Mouse (Mus musculus) forebrain, embryonic 16.5 days (tissue): ENCODE measurements at regions not wholly inside any gene's neighbourhood (a gene's known extent, or its start where the extent isn't known, plus 50 kb on each side); places are given as distances from the start of the nearest gene placed in this dataset.

ENCODE experiments used
- ATAC-seq: fragments of 200-750 bp; cut with Nextera tagmentation; 2 replicates; pipeline ENCODE4 v1.8.0; 2017; ENCODE audit warnings: mild to moderate bottlenecking, moderate library complexity
- H3K27ac ChIP-seq: fragments of 300-500 bp; sonication (generic); 2 replicates; pipeline ENCODE4 v1.5.1; 2014; ENCODE audit warnings: low read length, control low read depth
- H3K27me3 ChIP-seq: fragments of 300-500 bp; sonication (generic); replicated peaks from 2 replicates; pipeline ENCODE4 v1.6.1; 2014; ENCODE audit warnings: low read length; ENCODE audit not compliant: control insufficient read depth, insufficient read depth
- H3K36me3 ChIP-seq: fragments of 300-500 bp; sonication (generic); 2 replicates; pipeline ENCODE4 v1.6.1; 2014; ENCODE audit not compliant: control insufficient read depth, insufficient read depth
- H3K4me1 ChIP-seq: fragments of 300-500 bp; sonication (generic); replicated peaks from 2 replicates; pipeline ENCODE4 v1.6.1; 2014; ENCODE audit warnings: low read length; ENCODE audit not compliant: control insufficient read depth, insufficient read depth
- H3K4me2 ChIP-seq: fragments of 300-500 bp; sonication (generic); 2 replicates; pipeline ENCODE4 v1.6.1; 2014; ENCODE audit warnings: mild to moderate bottlenecking, low read length, control low read depth
- H3K4me3 ChIP-seq: fragments of 300-500 bp; sonication (generic); replicated peaks from 2 replicates; pipeline ENCODE4 v1.5.1; 2014; ENCODE audit warnings: mild to moderate bottlenecking, low read length, control low read depth
- H3K9ac ChIP-seq: fragments of 300-500 bp; sonication (generic); replicated peaks from 2 replicates; pipeline ENCODE4 v1.6.1; 2014; ENCODE audit warnings: low read depth, low read length, control low read depth
- H3K9me3 ChIP-seq: fragments of 300-500 bp; sonication (generic); 2 replicates; pipeline ENCODE4 v1.6.1; 2016; ENCODE audit warnings: low read length; ENCODE audit not compliant: control insufficient read depth
- WGBS: fragments of 180-500 bp; shearing (Covaris S2); extraction: QIAGEN DNeasy Blood & Tissue Kit; methylation state at CpG from one replicate; pipeline ENCODE4 v1.1.7; 2014; 5-methylcytosine and 5-hydroxymethylcytosine counted together

DNA sequence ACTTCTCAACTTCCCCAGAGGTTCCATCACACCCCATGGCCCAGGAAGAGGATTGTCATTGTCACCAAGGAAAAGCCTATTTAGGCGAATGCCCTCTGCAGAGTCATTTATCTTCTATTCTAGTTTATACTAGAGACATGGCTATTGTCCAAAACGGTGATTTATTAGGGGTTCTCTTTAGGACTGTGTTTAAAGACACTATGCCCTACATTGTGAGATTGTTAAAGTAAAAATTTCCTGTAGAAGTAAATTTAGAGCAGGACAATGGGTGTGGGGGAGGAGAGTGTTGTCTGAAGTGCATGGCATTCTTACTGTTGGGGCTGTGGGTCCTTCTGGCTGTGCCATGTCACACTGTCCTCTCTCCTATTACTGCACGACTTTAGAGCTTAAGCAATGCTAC, 191.2 kb upstream of the Fam19a1 start:
- Histone ChIP-seq H3K36me3 (no peaks in the 10 kb centered on the region), H3K4me3 (no peak overlapping the region), H3K27me3 (no peaks in the 10 kb centered on the region), H3K27ac (no peak overlapping the region), H3K9ac (no peak overlapping the region), H3K4me1 (no peaks in the 10 kb centered on the region), H3K9me3 (no peaks in the 10 kb centered on the region), H3K4me2 (no peak overlapping the region)
- WGBS: 67% methylated on average over 3 of the region's 3 CpGs
- ATAC-seq: no peak

DNA sequence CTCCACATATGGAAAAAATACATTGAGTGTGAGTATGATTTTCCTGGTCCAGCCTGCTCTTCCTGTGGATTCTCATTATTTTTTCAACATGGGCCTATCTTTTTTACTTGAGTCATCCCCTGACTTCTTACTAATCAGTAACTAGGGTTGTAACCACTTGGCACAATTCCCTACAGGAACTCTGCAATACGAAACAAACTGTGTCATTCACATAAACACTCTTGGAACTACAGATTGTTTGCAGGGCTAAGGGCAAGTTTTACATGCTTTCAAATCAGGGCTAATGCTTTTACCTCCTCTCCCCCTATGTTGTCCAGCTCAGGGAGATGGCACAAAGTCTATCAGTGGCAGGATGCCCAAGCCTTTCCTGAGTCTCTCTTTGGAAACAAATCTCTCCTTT, 178.4 kb upstream of the Fam19a1 start:
- Histone ChIP-seq H3K36me3 (no peaks in the 10 kb centered on the region), H3K4me1 (no peaks in the 10 kb centered on the region), H3K4me3 (no peak overlapping the region), H3K27me3 (no peaks in the 10 kb centered on the region), H3K4me2 (no peak overlapping the region), H3K27ac (no peak overlapping the region), H3K9ac (no peak overlapping the region), H3K9me3 (no peaks in the 10 kb centered on the region)
- WGBS: 64% methylated on average over 1 of the region's 1 CpGs
- ATAC-seq: no peak

DNA sequence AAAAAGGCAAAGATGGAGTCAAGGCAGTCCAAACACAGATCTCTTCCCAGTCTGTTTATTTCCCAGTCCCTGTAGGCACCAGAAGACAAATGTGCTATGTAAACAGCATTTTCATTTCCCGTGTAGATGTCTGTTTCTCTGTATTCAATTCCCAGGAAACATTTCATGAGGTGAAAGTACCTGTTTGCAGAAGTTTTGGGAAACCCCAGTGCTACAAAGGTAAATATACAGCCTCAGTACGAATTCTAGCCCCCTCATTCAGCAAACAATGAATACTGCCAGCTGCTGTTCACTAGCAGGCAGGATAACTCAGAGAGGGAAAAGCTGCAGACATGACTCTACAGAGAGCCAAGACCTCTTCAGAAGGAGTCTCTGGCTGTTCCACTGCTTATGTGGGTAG, 176.4 kb upstream of the Fam19a1 start:
- Histone ChIP-seq H3K27ac (no peak overlapping the region), H3K27me3 (no peaks in the 10 kb centered on the region), H3K9ac (no peak overlapping the region), H3K4me2 (no peak overlapping the region), H3K4me1 (no peaks in the 10 kb centered on the region), H3K4me3 (no peak overlapping the region), H3K36me3 (no peaks in the 10 kb centered on the region), H3K9me3 (no peaks in the 10 kb centered on the region)
- no peak for ATAC-seq
- WGBS: 53% methylated on average over 2 of the region's 2 CpGs

DNA sequence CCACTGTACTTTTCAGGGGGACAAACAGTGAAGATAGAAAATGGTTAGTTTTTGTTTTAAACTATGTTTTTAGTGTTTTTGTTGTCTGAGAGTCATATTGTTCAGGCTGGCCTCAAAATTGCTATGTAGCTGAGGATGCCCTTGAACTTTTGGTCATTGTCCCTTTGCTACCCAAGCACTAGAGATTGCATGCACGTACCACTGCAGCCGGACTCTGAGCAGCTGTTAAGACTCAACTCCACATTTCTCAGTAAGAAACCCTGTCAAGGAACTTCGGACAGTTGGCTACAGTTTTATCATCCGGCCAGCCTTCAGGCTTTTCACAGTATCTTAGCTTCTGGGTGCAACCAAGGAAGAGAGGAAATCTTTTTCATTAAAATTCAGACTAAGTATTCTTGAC, 173.9 kb upstream of the Fam19a1 start:
- Histone ChIP-seq H3K4me1 (no peaks in the 10 kb centered on the region), H3K4me3 (no peak overlapping the region), H3K27me3 (no peaks in the 10 kb centered on the region), H3K9me3 (no peaks in the 10 kb centered on the region), H3K27ac (no peak overlapping the region), H3K9ac (no peak overlapping the region), H3K4me2 (no peak overlapping the region), H3K36me3 (no peaks in the 10 kb centered on the region)
- no peak for ATAC-seq
- 87% methylated on average over 4 of the region's 4 CpGs for WGBS

DNA sequence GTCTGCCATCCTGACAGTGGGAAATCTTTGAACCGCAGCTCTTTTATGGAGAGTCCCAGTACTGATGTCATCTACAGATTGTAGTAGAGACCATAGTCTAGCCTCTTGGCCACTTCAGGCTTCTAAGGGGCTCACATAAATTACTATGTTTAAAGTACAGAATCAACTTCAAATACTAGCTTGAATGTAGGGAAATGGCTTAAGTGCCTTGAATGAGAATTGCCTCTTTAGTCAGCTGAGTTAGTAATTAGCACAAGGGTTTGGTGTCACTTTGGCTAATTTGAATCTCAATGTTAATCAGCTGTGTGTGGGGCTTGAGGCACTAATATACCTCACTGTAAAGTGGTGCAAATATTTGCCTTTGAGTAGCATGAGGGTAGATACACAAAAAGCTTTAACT, 152.2 kb upstream of the Fam19a1 start:
- Histone ChIP-seq H3K27me3 (0 out of 2 replicates have a peak, but pooled peaks cover 2% of the 10 kb centered on the region), H3K4me3 (no peak overlapping the region), H3K4me1 (no peaks in the 10 kb centered on the region), H3K9ac (no peak overlapping the region), H3K9me3 (no peaks in the 10 kb centered on the region), H3K27ac (no peak overlapping the region), H3K36me3 (no peaks in the 10 kb centered on the region), H3K4me2 (no peak overlapping the region)
- 0 out of 2 replicates have a peak, but pooled peaks have one; percentile 47 for ATAC-seq
- WGBS: 59% methylated on average over 1 of the region's 1 CpGs

DNA sequence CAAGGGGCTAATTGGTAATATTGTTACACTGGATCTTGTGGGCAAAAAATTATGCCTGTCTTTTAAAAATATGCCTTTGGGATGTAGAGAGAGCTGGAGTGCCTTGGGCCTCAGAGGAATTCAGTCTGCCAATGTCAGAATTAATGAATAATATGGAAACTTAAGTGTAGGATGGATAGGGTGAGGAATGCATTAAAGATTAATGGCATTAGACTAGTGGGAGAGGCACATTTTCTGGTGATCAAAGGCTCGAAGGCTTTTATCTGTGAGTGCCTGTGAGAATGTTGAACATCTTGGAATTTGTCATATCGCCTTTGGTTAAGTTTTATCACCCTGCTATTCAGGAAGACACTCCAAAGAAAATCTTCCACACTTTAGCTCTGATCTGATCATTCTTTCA, 146.7 kb upstream of the Fam19a1 start:
- no peak overlapping the region for H3K27ac ChIP-seq
- H3K4me3 ChIP-seq: no peak overlapping the region
- H3K36me3 ChIP-seq: no peaks in the 10 kb centered on the region
- no peak overlapping the region for H3K9ac ChIP-seq
- ATAC-seq: no peak
- no peak overlapping the region for H3K4me2 ChIP-seq
- no peaks in the 10 kb centered on the region for H3K9me3 ChIP-seq
- 0 out of 2 replicates have a peak, but pooled peaks cover 2% of the 10 kb centered on the region for H3K27me3 ChIP-seq
- no peaks in the 10 kb centered on the region for H3K4me1 ChIP-seq
- WGBS: 84% methylated on average over 2 of the region's 2 CpGs

DNA sequence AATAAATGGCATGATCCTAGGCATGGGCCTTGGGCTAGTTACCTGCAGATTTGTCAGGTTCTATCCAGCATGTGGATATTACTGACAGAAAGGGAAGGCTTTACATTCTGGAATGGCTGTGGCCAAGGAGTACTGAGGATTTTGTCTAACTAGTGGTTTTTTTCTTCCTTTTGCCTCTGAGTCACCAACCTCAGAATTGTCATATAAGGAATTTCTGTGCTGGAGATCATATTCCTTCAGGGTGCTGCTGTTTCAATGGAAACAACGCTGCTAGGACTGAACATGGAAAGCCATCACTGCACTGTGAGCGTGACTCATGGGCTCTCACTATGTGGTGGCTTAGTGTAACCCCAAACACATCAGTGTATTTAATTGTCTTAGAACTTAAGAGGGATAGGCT, 137.0 kb upstream of the Fam19a1 start:
- no peaks in the 10 kb centered on the region for H3K36me3 ChIP-seq
- no peak overlapping the region for H3K27ac ChIP-seq
- no peak overlapping the region for H3K9ac ChIP-seq
- H3K27me3 ChIP-seq: no peaks in the 10 kb centered on the region
- H3K4me3 ChIP-seq: no peak overlapping the region
- H3K4me1 ChIP-seq: no peaks in the 10 kb centered on the region
- ATAC-seq: no peak
- H3K4me2 ChIP-seq: no peak overlapping the region
- 100% methylated on average over 2 of the region's 2 CpGs for WGBS
- no peaks in the 10 kb centered on the region for H3K9me3 ChIP-seq

- peaks cover 5% of the 10 kb centered on the region for H3K4me1 ChIP-seq
- no peak overlapping the region for H3K4me3 ChIP-seq
- H3K27me3 ChIP-seq: no peaks in the 10 kb centered on the region
- H3K9ac ChIP-seq: no peak overlapping the region
- no peak overlapping the region for H3K4me2 ChIP-seq
- H3K36me3 ChIP-seq: no peaks in the 10 kb centered on the region
- H3K9me3 ChIP-seq: no peaks in the 10 kb centered on the region
- no peak for ATAC-seq
- WGBS: 83% methylated on average over 2 of the region's 2 CpGs
- H3K27ac ChIP-seq: no peak overlapping the region
Measured at GRCm38 (mm10) chr6:95997037-95997436, 115.9 kb upstream of the Fam19a1 start.

DNA sequence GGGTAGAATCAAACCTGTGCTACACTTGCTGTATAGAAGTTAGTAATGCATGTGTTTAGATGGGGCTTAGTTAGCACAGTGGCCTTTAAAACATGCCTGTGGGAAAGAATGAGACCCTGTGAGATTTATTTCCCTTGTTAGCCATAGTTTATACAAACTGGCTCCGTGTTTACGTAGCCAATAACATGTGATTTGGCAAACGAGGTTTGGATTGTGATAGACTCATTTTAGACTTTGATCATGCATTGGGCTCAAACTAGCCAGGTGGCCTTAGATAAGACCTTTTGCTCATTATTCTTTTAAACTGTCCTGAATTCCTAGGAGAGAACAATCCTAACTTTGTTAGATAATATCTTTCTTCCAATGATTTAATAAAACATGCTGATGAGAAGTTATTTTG, 115.2 kb upstream of the Fam19a1 start:
- Histone ChIP-seq H3K4me3 (no peak overlapping the region), H3K27ac (no peak overlapping the region), H3K9me3 (no peaks in the 10 kb centered on the region), H3K4me2 (no peak overlapping the region), H3K27me3 (no peaks in the 10 kb centered on the region), H3K9ac (no peak overlapping the region), H3K4me1 (peaks cover 5% of the 10 kb centered on the region), H3K36me3 (no peaks in the 10 kb centered on the region)
- no peak for ATAC-seq
- WGBS: 61% methylated on average over 3 of the region's 3 CpGs

- H3K27ac ChIP-seq: no peak overlapping the region
- no peak overlapping the region for H3K9ac ChIP-seq
- H3K4me2 ChIP-seq: no peak overlapping the region
- H3K4me3 ChIP-seq: no peak overlapping the region
- 86% methylated on average over 5 of the region's 5 CpGs for WGBS
- H3K9me3 ChIP-seq: no peaks in the 10 kb centered on the region
- no peak for ATAC-seq
- H3K27me3 ChIP-seq: no peaks in the 10 kb centered on the region
- no peaks in the 10 kb centered on the region for H3K36me3 ChIP-seq
- peaks cover 5% of the 10 kb centered on the region for H3K4me1 ChIP-seq
Measured at GRCm38 (mm10) chr6:95999441-95999840, 113.5 kb upstream of the Fam19a1 start.
